Mouse (Mus musculus): ENCODE data around the gene Tent5d.

The Tent5d gene

DNA sequence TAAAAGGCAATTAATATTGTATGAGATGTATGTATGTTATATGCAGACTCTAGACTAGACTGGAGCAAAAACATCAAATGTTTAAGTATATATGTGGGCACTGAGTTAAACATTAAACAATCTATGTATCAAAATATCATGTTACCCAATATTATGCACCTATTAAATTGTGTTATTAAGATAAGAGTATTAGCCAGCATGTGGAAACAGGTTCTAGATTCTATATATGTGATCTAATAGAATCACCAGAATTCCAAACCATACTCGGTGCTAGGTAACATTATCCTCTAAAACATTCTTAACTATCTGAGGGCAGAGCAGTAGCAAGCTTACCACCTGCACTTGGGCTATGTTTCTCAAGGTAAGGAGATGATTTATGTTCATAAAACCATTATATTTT, at the start of gene Tent5d:
Gene Tent5d, plus strand, starts transcription at position 301 of the 400 bp plus-strand sequence.
- DNase-seq (ENCODE audit: low spot score in 2 of 2): no peak

- DNase-seq (ENCODE audit: low spot score in 2 of 2): no peak
Observed at GRCm38 (mm10) chrX:107767896-107768295, 24.5 kb upstream of the Tent5d start.

DNA sequence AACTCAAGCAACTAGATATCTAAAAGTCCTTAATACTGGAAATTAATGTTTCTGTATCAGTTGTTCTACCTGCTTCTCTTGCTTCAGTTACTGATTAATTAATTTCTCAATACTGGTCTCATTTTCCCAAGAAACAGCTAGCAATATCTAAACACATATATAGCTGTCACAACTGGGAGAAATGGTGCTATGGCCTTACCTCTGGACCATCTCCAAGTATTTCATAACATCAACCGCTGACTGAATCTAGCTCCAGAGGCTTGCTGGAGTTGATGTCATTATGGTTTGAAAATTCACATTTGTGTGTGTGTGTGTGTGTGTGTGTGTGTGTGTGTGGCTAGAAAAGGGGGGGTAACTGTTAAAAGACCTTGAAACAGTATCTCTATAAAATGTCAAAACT, 2.3 kb upstream of the Tent5d start:
- no peak for DNase-seq (ENCODE audit: low spot score in 2 of 2)

GRCm38 (mm10) chrX:107790750-107791493, 1.5 kb upstream of the Tent5d start:
- DNase-seq (ENCODE audit: low spot score in 2 of 2): no peak

DNA sequence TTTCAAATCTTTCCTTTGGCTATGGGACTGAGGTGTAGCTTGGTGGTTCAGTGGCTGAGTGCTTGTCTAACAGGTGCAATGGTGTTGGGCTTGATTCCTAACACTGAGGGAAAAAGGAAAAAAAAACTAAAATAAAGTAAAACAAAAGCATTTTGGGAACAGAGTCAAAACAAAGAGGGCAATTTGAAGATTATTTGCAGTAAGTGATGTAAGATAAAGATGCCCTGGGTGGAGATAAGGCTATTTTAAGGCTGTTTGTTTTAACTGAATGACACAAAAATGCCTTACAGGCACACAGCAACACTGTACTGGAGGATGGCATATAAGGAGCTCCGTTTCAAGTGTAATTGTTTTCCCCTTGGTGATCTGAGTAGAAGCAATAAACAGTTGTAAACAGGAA, 3.4 kb downstream of the Tent5d start:
- DNase-seq (ENCODE audit: low spot score in 2 of 2): no peak

- DNase-seq (ENCODE audit: low spot score in 2 of 2): no peak
Observed at GRCm38 (mm10) chrX:107796919-107797318, 4.5 kb downstream of the Tent5d start.

GRCm38 (mm10) chrX:107812120-107812519, 19.7 kb downstream of the Tent5d start:
- no peak for DNase-seq (ENCODE audit: low spot score in 2 of 2)

- DNase-seq (ENCODE audit: low spot score in 2 of 2): peak; percentile 21 to 34
Observed at GRCm38 (mm10) chrX:107815502-107816217, 23.3 kb downstream of the Tent5d start.

- DNase-seq (ENCODE audit: low spot score in 2 of 2): peak; percentile 93
Observed at GRCm38 (mm10) chrX:107816218-107816554, 23.8 kb downstream of the Tent5d start, which contains the start of gene 2610002M06Rik. 2610002M06Rik (minus strand) TSS chrX:107816334.

DNA sequence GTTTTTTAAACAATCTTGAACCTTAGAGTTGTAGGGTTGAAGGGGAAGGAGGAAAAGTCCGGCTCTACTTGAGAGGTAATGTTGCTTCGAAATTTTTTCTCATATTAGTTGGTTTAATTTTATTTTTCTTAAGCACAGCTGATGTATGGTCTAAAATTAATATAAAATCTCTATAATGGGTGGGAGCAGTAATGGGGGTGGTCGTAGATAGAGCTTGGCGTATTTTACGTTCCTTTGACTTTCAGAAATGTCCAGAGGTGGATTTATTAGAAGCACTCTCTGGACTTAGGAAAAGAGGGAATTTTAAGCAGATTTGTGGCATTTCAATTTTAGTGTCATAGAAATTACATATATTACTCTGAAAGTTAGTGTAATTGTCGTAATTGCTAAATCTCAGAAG, 24.3 kb downstream of the Tent5d start:
- DNase-seq (ENCODE audit: low spot score in 2 of 2): no peak

DNA sequence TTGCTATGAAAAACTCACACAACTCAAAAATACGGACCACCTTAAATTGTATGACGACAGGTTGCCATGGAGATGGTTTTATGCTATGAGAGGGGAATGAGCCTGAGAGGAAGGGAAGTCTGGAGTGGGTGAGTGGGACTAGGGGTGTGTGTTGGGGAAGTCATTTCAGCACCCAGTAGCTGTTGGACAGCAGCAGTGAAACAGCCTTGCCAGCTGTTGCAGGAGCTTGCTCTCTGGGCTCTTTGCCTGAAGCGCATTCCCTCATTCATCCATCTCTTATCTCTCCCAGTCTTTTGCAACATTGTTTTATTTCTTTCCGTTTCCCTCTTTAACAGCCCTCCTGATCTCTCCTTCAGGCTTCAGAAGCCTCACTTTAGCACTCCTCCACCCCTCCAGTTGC, 65.8 kb downstream of the Tent5d start:
- DNase-seq (ENCODE audit: low spot score in 2 of 2): peak in 1 of 2 experiments; percentile 12
